Mouse (Mus musculus): ENCODE data around the gene Tcf23.

The Tcf23 gene

DNA sequence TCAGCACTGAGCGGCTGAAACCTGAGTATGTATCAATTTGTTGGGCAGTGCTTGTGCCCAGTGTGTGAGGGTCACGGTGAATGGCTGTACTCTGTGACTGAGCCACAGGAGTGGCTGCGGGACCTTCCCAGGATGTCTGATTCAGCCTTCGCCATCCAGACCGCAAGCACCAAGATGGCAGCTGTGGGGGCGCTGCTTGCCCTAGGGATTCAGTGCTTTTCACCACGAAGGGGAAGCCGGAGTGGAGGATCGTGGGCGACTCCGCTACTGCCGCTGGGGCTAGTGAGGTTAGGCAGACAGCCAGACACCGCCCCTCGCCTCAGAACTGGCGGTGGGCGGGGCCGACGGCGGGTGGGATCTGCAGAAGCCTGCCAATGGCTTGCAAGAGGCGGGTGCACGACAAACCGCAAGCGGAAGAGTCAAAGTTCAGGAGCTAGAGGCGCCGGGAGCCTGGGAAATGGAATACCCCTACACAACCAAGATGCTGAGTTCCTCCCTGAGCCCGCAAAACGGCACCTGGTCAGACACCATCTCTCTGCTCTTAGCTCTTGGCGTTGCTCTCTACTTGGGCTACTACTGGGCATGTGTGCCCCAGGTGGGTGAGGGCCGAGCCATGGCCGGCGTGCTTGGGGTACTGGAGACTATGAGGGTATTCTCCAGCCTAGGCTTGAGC, 18.7 kb upstream of the Tcf23 start:
- DNase-seq (ENCODE audit: low spot score), result peak; percentile 90

DNA sequence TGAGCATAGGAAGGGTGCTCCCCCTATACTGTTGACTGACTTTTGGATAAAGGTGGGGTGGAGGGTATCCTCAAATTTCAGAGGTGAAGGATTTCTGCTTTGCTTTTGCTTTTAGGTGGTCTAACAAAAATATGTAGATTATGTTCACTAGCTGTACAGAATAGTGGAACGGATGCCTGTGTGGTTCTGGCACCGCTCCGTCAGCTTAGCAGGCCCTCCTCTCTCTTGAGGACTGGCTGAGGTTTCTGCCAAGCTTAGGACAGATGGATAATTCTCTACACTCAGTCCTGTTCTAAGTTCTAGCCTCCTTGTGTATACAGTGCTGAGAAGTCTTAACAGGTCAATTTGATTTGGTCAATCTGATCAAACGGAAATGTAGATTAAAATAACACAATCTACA, 18.0 kb upstream of the Tcf23 start:
- DNase-seq (ENCODE audit: low spot score), result no peak

DNA sequence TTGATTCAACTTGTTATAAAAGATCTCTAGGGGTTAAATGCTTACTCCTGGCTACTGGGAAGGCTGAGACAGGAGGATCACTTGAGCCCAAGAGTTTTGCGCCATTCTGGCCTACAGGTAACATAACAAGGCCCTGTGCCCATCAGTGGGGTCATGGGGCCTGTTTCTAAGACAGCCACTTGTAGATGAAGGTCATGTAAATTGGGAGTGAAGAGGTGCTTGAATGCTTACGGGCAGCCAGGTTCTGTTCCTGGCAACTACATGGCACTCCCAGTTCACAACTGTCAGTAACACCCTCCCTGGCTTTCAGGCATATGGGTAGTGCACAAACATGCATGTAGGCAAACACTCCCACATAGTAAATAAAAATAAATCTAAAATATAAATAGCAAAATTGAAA, 17.5 kb upstream of the Tcf23 start:
- DNase-seq (ENCODE audit: low spot score), result no peak

DNA sequence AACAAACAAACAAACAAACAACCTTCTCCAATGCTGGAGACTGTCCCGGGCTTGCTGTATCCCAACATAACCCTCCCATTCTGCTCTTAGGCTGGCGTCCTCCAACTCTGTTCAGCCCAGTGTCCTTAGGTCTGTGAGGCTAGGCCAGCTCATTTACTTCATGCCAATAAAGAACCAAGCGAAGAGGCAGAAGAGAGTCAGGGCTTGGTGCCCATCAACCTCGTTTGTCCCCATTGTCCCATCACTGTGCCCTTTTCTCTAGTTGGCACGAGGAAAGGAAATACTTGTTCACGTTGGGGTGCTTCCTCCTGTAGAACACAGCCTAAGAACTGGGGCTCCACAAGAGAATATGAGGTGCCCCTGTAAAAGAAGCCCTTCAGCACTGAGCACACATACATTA, 16.8 kb upstream of the Tcf23 start:
- no peak for DNase-seq (ENCODE audit: low spot score)

DNA sequence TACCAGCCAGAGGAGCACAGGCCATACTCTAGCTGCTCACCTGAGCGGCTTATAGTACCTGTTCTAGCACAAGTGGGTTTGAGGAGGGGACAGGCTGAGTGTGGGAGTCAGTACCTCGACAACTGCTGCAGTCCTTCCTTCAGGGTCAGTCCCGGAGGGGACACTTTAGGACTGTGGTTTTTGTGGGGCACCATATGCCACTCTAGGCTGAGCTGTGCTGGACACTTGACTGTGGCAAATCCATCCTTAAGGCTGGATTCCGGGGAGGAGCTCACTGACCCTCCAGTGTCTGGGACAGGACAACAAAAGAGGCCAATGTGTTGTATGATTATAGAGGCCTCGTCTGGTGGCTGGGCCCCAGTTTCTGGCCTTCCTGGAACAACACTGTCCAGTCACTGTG, 15.9 kb upstream of the Tcf23 start:
- no peak for DNase-seq (ENCODE audit: low spot score)

DNA sequence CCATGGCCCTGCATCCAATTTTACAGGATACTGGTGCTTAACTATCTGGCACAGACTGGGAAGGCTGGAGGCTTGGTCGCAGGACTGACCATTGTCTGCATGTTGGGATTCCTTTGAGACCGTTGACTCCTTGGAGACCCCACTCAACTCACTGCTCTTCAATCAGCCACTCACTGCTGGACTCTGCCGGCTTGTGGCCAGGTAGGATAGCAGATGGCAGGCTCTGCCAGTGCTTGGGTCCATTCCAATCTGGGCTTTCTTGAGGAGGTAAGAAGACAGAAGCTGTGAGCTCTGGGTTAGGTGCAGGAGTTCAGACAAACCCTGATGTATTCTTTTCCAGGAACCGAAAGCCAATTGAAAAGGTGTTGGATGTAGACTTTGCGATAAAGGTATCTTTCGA, 14.4 kb upstream of the Tcf23 start:
- DNase-seq (ENCODE audit: low spot score), result no peak

DNA sequence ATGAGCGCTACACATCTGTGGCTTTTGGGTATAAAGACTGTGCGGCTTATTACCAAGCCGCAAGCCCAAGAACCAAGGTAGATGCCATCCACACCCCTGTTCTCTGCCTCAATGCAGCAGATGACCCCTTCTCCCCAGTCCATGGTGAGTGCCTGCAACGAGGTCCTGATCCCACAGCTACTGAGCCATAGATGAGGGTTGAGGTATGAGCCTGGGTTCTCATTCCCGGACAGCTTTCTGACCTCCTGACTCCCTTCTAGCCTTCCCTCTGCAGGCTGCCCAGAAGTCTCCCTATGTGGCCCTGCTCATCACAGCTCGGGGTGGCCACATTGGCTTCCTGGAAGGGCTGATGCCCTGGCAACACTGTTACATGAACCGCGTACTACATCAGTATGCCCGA, 13.9 kb upstream of the Tcf23 start:
- DNase-seq (ENCODE audit: low spot score), result no peak

DNA sequence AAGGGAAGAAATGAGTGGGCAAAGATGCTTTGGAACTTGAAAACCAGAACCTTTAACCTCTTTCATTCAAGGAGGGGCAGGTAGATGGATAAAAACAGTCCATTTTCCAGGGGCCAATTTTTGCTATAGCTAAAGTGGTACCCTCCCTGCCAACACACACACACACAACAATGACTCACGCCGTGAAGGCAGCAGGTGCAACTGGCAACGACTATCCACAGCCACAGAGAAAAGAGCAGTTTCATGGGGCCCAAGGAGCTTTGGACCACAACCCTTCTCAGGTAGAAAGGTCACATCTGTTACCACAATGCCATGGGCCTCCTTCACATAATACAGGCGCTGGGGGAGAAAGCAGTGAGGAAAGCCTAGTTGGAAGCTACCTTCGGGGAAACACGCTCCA, 12.7 kb upstream of the Tcf23 start:
- no peak for DNase-seq (ENCODE audit: low spot score)

DNA sequence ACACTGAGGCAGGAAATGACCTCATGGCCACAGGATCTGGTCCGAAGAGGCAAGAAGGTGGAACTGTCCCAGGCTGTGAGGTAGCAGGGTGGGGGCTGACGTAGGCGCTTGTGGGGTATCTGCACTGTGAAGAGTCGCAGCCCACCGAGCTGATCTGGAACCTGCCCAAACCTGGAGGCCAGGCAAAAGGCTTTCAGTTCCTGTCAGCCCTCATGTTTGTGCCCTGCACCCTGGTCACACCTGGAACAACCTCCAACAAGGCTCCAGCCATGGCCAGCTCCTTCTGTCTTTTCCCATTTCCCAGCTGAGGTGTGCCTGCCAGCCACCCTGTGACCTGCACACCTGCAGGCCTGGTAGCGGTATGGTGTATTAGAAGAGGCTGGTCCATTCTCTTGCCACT, 10.6 kb upstream of the Tcf23 start:
- no peak for DNase-seq (ENCODE audit: low spot score)

DNA sequence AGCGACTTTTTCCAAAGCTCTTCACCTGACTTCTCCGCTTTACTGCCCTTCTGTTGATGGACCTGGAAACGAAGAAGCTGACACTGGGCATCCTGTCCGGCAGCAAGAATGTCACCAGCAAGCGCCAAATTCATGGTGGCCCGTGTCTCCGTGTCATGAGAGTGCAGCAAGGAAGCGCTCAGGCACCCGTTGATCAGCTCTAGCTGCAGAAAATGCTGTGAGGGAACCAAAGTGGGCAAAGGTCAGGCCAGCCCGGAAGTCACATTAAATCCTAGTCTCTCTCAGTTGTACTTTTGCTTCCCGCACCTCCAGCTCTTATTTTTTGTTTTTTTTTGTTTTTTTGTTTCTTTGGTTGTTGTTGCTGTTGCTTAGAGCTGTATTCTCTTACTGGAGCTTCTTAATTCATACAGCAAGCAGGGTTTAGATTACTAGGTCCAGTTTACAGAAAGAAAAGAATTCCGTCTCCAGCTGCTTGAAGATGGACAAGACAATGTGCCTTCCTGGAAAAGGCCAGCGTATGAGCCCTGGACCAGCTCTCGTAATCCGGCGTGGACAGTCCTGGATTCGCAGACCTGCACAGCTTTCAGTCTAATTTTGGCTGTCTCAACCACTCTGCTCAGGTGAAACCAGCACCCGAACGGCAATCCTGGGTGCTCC, 9.1 kb upstream of the Tcf23 start:
- no peak for DNase-seq (ENCODE audit: low spot score)

DNA sequence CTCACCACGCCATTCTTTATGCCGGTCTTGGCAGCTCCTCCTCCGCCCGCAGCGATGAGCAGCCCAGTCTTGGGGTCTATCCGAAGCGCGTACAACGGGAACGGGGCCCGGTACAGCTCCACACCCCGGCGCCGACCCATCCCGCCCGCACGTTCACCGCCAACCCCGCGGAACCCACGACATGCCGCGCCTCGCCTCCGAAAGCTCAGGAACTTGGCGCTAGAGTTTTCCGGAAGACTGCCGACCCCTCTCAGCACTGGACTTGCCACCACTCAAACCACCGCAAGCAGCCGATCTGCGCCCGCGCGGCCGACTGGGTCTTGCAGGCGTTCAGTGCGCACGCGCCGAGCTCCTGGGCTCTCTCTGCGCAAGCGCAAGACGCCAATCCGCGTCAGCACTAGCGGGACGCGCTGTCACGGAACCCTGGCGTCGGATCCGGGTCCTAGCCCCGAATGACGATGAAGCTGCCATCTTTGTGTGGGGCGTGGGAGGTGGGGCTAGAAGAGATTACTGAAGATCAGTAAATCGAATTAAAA, 8.4 kb upstream of the Tcf23 start, which contains the start of gene Preb:
TSS of gene Preb (minus strand) at position 396 of the 536 bp plus-strand sequence.
- DNase-seq (ENCODE audit: low spot score), result peak; percentile 98

DNA sequence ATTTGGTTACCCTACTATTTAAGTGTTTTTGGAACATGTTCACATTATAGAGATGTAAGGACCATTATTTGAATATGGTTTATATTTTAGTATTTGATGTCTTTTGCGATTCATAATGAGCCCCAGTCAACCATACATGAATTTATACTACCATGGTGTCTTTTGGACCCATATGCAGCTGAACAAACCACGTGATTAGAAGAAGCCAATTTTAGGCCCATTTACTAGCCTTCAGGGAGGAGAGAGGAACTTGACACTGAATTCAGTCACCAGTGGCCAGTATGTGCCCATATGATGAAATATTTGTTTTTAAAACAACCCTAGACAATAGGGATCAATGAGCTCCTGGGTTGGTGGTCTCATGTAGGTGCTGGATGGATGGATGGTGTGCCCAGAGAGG, 7.6 kb upstream of the Tcf23 start:
- DNase-seq (ENCODE audit: low spot score), result no peak

DNA sequence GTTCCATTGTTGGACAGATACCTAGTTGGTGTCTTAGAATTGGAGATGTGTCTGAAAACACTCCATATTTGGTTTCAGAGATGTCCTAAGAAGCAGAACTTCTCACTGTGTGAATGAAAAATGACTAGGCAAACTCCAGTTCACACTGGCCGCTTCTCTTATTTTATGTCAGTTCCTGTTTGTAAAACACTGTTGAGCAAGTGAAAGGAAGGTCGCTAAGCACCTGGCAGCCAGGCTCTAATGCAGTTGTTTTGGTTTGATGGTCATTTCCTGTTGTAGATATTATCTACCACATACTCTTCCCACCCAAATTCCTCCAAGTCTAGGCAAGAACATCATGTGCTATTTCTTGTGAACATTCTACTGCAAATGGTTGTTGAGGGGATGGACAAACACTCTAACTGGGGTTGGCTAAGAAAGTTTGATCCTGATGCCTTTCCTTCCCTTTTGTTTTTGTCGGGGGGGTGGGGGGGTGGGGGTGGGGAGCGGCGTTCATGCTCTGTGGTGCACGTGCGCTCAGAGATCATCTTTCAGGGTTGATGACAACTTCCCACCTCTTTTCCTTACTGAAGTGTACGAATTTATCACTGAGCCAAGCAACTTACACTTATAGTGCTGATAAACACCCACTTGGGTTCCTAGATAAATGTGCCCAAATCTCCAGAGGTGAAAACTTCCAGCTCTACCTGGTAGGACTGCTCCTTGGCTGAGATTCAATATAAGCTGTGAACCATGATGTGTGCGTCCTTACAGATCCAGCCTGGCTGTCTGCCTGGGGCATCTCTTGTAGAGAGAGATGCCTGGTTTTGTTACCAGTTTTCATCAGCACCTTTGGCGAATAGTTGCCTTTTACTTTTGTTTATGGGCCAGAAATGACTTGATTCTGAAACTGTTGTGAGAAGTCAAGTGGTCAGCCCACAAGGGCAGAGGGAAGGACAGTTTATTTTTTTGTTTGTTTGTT, 6.6 kb upstream of the Tcf23 start:
- DNase-seq (ENCODE audit: low spot score), result no peak

DNA sequence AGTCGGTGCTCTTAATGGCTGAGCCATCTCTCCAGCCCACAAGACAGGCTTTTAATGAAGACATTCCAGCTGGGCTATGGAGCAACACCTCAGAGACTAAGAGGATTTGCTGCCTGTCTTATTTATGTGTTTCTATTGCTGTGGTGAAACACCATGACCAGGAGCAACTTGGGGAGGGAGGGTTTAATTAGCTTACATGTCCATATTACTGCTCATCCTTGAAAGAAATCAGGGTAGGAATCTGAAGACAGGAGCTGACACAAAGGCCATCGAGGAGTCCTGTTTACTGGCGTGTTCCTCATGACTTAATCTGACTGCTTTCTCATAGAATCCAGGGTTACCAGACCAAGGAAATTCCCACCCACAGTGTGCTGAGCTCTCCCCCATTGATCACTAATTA, 4.5 kb upstream of the Tcf23 start:
- DNase-seq (ENCODE audit: low spot score), result no peak

DNA sequence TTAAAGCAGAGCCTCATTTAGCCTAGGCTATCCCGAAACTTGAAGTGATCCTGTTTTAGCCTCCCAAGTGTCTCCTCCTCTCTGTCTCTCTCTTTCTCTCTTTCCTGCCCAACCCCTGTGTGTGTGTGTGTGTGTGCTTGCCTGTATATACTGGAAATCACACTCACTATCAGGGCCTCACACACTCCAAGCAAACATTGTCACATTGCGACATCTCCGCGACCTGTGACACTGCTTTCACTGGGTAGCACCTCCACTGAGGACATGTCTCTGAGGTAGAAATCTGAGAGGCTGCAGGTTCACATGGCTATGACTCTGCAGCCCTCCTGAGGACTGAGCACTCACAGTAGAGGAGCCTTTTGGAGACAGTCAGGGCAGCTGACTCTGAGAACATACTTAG, 2.3 kb upstream of the Tcf23 start:
- no peak for DNase-seq (ENCODE audit: low spot score)

DNA sequence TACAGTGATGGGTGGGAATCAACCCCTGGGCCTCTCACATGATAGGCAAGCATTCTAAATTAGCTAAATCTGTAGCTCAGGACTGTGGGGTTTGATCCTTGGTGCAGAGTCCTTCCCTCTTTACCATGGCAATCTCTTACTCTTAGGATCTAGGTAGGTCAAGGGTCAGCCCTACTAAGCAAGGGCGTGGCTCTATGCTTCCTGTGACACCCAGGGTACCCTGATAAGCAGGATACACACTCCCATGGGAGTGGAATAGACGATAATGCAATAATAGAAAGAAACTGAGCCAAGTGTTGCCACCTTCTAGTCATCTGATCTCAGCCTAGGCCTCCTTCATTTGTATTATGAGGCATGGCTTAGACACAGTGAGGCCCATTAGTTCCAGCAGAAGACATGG, 978 bp downstream of the Tcf23 start:
- DNase-seq (ENCODE audit: low spot score), result no peak

DNA sequence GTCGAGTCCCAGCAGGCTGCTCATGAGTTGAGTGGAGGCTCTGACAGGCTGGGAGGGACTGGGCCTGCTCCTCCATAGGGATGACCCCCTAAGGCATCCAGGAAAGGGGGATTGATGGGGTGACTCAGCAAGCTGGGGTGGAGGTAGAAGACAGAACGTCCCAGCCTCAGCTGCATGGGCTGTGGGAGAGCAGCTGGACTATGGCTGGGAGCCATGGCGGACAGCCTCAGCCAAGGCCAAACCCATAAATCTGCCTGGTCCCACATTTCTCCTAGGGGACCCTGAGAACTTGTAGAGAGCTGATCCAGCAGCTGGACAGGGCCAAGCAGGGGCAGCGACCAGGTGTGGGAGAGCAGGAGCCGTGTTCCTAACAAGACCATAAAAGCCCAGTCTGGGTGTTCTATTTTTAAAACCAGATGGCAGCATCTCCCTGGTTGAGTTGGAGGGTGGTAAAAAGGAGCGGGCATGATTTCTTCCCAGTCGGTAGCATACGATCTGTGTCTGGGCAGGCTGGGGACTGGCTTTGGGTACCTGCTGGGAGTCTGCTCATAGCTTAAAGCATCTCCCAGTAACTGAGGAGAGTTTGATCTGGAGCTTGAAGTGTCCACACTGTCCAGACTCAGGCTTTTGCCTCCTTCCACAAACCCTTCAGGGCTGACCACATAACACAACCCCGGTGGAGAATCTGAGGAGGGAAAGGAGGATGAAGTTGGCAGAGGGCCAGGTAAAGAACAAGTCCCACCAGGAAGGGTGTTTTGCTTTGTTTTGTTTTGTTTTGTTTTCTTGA, 6.6 kb downstream of the Tcf23 start:
- no peak for DNase-seq (ENCODE audit: low spot score)

DNA sequence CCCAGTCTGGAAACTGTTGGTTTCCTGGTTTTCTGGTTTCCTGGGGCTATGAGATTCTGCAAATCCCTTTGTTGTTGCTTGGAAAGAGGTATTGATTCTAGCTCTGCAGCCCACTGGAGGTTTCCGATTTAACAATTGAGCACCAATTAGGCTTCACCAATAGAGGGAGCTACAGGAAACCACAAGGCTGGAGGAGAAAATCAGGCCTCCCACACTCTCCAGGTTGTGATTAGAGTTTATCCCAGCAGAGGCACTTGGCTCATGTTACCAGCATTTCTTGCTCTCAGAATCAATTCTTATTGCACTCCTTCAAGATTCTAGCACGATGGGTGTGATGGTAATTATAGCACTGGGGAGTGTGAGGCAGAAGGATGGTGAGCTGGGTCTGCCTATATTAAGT, 13.9 kb downstream of the Tcf23 start:
- peak; percentile 70 for DNase-seq (ENCODE audit: low spot score)

DNA sequence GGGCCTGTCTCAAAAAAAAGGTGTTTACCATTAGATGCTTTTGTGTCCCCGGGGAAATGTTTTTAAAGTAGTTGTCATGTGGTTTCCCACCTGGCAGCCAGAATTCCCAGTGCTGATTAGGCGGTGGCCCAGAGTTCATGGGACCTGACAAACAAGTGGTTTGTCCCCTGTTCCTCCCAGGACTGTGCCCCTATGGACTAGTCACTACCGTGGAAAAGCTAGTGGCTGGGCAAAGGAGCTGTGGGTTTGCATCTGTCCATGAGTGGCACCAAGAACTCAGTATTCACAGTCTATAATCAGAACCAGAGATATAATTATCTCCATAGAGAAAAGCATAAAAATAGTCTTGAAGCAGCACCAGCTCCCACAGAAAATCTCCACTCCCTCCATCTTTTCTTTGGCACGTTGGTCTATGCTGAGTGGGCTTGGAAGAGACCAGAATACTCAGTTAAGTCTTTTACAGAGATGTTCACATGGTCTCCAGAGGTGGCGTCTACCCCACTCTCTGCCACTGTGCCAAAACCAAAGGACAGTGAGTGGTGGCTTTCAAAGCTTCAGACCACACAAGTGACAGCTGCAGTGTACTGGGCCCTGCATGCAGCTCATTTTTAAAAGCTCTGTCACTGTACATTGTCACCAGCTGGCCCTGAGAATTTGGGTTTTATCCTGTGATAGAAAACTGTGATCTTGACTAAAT, 24.7 kb downstream of the Tcf23 start:
- DNase-seq (ENCODE audit: low spot score), result no peak

DNA sequence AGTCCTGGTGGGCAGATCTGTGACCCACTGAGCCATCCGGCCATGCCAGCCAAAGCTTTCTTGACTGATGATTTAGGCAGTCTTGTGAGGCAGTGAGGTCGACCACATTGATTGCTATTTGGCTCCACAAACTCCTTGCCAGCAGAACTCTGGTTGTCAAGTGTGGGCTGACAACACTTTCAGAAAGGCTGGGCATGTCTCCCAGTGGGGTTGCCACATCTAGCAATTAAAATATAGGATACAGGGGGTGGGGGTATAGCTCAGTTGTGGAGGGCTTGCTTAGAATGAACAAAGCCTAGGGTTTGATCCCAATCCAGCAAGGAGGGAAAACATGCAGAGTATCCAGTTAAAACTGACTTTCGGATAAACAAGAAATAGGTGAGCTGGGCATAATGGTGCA, 25.6 kb downstream of the Tcf23 start:
- no peak for DNase-seq (ENCODE audit: low spot score)

DNA sequence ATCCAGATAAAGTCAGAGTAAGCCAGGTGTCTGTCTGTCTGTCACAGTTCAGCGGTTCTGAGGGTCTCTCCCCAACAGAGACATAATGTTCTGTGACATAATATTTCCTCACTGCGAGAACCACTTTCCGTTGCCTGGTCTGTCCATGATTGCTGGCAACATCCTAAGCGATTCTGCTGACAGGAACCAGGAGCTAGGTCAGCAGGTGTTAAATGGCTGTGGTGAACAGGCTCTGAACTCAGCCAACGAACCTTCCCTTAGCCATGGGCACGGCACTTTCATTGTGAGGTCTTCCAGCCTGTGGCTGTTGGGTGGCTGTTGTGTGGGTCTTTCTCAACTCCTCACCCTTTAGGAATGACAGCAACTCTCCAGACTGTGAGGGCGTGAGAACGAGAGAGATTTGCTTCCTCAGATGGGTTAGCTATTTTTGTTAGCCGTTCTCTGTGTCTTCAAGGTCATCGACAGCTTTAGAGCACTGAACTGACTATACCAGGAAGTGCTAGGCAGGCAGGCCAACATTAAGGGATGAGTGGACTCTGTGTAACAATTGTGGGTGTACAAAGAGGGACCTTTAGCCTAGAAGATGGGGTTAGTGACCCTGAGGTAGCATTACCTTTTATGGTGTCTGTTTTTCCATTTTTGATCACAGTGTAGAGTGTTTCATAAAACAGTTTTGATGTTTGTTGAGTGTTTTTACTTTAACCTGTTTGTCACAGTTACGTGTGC, 26.6 kb downstream of the Tcf23 start:
- DNase-seq (ENCODE audit: low spot score), result no peak

Measured in retina, embryonic 14.5 days (tissue).